Mouse (Mus musculus): Measurements from ENCODE around the gene Gdf11. TPM values are rescaled to one million over a fixed set of nuclear protein-coding genes. Genes with fewer than 3 reads are reported as not detected.

Gdf11 gene
- total RNA-seq, 2 experiments from 2014 or later = 12.6 to 14.7 TPM

GRCm38 (mm10) chr10:128846664-128847063 is 44.9 kb downstream of the Gdf11 start:
- DNase-seq (ENCODE audit: low spot score in 2 of 2) = no peak
- intact Hi-C loops (cut with DNase I) = loop anchor here (5.0 kb wide), 1 partner anchor 131 kb away; no protein-coding TSS in a partner anchor

DNA sequence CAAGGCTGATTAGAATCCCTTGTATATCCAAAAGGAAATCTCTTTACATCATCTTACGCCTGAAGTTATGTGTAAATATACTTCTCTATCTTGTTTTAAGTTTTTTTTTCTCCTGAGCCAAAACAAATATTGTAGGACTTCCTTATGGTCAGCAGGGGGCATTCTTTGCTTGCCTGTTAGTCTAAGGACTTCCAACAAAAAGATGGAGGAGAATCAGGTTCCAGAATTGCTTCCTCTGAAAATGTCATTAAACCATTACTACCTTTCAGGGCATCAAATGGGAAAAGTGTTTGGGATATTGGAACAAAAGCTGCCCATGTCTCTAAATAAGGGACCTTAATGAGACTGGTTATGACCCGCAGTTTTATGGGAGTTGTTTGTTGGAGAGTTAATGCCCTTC is 46.0 kb downstream of the Gdf11 start:
- intact Hi-C loops (cut with DNase I) = loop anchor here (1.0 to 5.0 kb wide), 2 partner anchors 50 to 132 kb away; no protein-coding TSS in a partner anchor
- DNase-seq (ENCODE audit: low spot score in 2 of 2) = no peak

GRCm38 (mm10) chr10:128843260-128843659 is 48.3 kb downstream of the Gdf11 start:
- intact Hi-C loops (cut with DNase I) = no loop called here

GRCm38 (mm10) chr10:128840612-128841011 is 50.9 kb downstream of the Gdf11 start:
- intact Hi-C loops (cut with DNase I) = no loop called here

More at GRCm38 (mm10) chr10:128843260-128843659, 48.3 kb downstream of the Gdf11 start:
- no peak for DNase-seq (ENCODE audit: low spot score in 2 of 2)

DNA sequence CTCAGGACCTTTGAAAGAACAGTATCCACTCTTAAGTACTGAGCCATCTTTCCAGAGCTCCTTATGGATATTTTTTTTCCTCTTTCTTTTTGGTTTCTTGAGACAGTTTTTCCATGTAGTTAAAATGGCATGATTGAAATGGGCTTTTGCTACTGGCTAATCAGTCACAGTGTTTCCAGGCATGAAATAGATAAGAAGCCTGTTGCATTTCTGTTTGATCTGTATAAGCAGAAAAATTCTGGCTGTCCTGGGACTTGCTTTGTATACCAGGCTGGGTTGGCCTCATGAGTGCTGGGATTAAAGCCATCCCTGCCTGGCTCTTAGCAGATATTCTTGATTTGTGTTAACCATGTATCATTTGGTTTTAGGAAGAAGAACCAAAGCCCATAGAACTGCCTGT is 52.1 kb downstream of the Gdf11 start:
- no peak for DNase-seq (ENCODE audit: low spot score in 2 of 2)
- intact Hi-C loops (cut with DNase I) = no loop called here

More at GRCm38 (mm10) chr10:128840612-128841011, 50.9 kb downstream of the Gdf11 start:
- DNase-seq (ENCODE audit: low spot score in 2 of 2) = no peak

DNA sequence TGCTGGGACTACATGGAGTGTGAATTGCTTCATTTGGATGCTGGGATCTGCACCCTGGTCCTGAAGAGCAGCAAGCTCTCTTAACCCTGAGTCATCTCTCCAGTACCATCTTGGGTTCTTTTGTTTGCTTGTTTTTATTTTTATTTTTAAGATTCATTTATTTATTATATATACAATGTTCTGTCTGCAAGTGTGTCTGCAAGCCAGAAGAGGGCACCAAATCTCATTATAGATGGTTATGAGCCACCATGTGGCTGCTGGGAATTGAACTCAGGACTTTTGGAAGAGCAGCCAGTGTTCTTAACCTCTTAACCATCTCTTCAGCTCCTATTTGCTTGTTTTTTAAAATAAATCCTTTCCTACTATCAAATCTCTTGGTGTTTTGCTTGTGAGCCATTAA is 54.1 kb downstream of the Gdf11 start:
- intact Hi-C loops (cut with DNase I) = no loop called here

More for the DNA sequence above, 54.1 kb downstream of the Gdf11 start:
- no peak for DNase-seq (ENCODE audit: low spot score in 2 of 2)

Other genes starting within 250 kb of the Gdf11 start
- gene Ikzf4, start 245.7 kb downstream of the Gdf11 start, total RNA-seq (2021) = 10 to 100 TPM; 10.2 to 19.0 TPM
- gene Suox, start 217.6 kb downstream of the Gdf11 start, total RNA-seq (2021) = 10 to 100 TPM; 12.0 to 12.6 TPM
- 100 to 1,000 TPM; 129 to 134 TPM for gene Rab5b, start 195.5 kb downstream of the Gdf11 start, total RNA-seq (2021)
- under 1 TPM; 0.48 to 0.79 TPM for gene Pmel, start 187.5 kb downstream of the Gdf11 start, total RNA-seq (2021)
- gene Cdk2, start 186.7 kb downstream of the Gdf11 start, total RNA-seq (2021) = 1 to 10 TPM; 2.1 to 2.6 TPM
- gene Dgka, start 146.9 kb downstream of the Gdf11 start, total RNA-seq (2021) = 1 to 10 TPM; 5.6 to 7.8 TPM
- gene Pym1, start 143.8 kb downstream of the Gdf11 start, total RNA-seq (2021) = 10 to 100 TPM; 27.7 to 31.8 TPM
- under 1 TPM; 0.50 to 0.76 TPM for gene Mmp19, start 100.8 kb downstream of the Gdf11 start, total RNA-seq (2021)
- 10 to 100 TPM; 65.0 to 66.9 TPM for gene Dnajc14, start 87.7 kb downstream of the Gdf11 start, total RNA-seq (2021)
- gene Tmem198b, start 87.3 kb downstream of the Gdf11 start, total RNA-seq (2021) = 1 to 10 TPM; 8.4 to 8.5 TPM
- 10 to 100 TPM; 32.9 to 40.9 TPM for gene Sarnp, start 74.4 kb downstream of the Gdf11 start, total RNA-seq (2021)
- gene Ormdl2, start 70.1 kb downstream of the Gdf11 start, total RNA-seq (2021) = 1 to 10 TPM; 7.1 to 7.7 TPM
- gene Cd63, start 9.3 kb upstream of the Gdf11 start, total RNA-seq (2021) = 10 to 100 TPM; 59.5 to 64.6 TPM
- gene Rdh5, start 31.2 kb upstream of the Gdf11 start, total RNA-seq (2021) = 1 to 10 TPM; 6.7 to 7.0 TPM
- 10 to 100 TPM; 85.2 to 95.4 TPM for gene Bloc1s1, start 32.3 kb upstream of the Gdf11 start, total RNA-seq (2021)
- gene Itga7, start 42.1 kb upstream of the Gdf11 start, total RNA-seq (2021) = 10 to 100 TPM; 13.0 to 16.5 TPM
- not detected for gene Mettl7b, start 69.3 kb upstream of the Gdf11 start, total RNA-seq (2021)
- gene Olfr9, start 97.7 kb upstream of the Gdf11 start, total RNA-seq (2021) = not detected
- gene Olfr763, start 119.1 kb upstream of the Gdf11 start, total RNA-seq (2021) = not detected
- not detected for gene Olfr764-ps1, start 148.2 kb upstream of the Gdf11 start, total RNA-seq (2021)
- gene Olfr765, start 158.3 kb upstream of the Gdf11 start, total RNA-seq (2021) = not detected
- gene Olfr766-ps1, start 177.3 kb upstream of the Gdf11 start, total RNA-seq (2021) = not detected
- gene Olfr767, start 191.2 kb upstream of the Gdf11 start, total RNA-seq (2021) = not detected
- gene Olfr768, start 207.7 kb upstream of the Gdf11 start, total RNA-seq (2021) = not detected
- gene Olfr769, start 226.1 kb upstream of the Gdf11 start, total RNA-seq (2021) = not detected
- gene Olfr770, start 247.3 kb upstream of the Gdf11 start, total RNA-seq (2021) = not detected